In genomic region chr6:13816661-13817060, GRCm38 (mm10) we compare ENCODE assay signal across 20 mouse cellular contexts. TPM values are rescaled to one million over a fixed set of nuclear protein-coding genes. Genes with fewer than 3 reads are reported as not detected.
DNase-seq lines count a peak whose midpoint lies in the region; ATAC-seq and TF ChIP-seq lines count a peak whose summit lies in the region.
"Had no signal": no experiment of that assay in that cellular context is flagged by ENCODE, and none has a peak within 500 bp of the region (broad histone marks: within the 10 kb centered on the region; RNA-seq: fewer than 3 reads in every experiment).

No protein-coding gene starts in this region.

- no peak overlapping the region for H3K4me3 ChIP-seq in liver, adult 2 months (ENCODE audit: insufficient read depth, low read depth, low read length)
- H3K4me3 ChIP-seq in liver, embryonic 11.5 days (ENCODE audit: low read depth, low read length), result no peak overlapping the region
- H3K4me3 ChIP-seq in intestine, embryonic 16.5 days (ENCODE audit: low read length), result no peak overlapping the region
- H3K4me3 ChIP-seq in kidney, postnatal 0 days (replicated peaks; ENCODE audit: low read depth, low read length), result no peak overlapping the region
- H3K4me3 ChIP-seq in forebrain, embryonic 15.5 days, result no peak overlapping the region
- H3K4me3 ChIP-seq in hindbrain, embryonic 14.5 days (replicated peaks; ENCODE audit: low read length), result no peak overlapping the region
- H3K4me3 ChIP-seq: hindbrain, embryonic 12.5 days; limb, embryonic 12.5 days; lung, embryonic 15.5 days had no signal

- no peaks in the 10 kb centered on the region for H3K36me3 ChIP-seq in liver, adult 2 months (ENCODE audit: control insufficient read depth, insufficient read depth, low read length)
- H3K36me3 ChIP-seq in liver, embryonic 11.5 days (ENCODE audit: control insufficient read depth, insufficient read depth, low read length), result no peaks in the 10 kb centered on the region
- no peaks in the 10 kb centered on the region for H3K36me3 ChIP-seq in intestine, embryonic 16.5 days (ENCODE audit: control insufficient read depth, insufficient read depth, low read length)
- H3K36me3 ChIP-seq in kidney, postnatal 0 days (ENCODE audit: insufficient read depth, low read length), result no peaks in the 10 kb centered on the region
- no peaks in the 10 kb centered on the region for H3K36me3 ChIP-seq in forebrain, embryonic 15.5 days
- no peaks in the 10 kb centered on the region for H3K36me3 ChIP-seq in hindbrain, embryonic 14.5 days (replicated peaks; ENCODE audit: control insufficient read depth, insufficient read depth)
- H3K36me3 ChIP-seq: hindbrain, embryonic 12.5 days; limb, embryonic 12.5 days; lung, embryonic 15.5 days had no signal

- H3K79me2 ChIP-seq in liver, adult 2 months (ENCODE audit: control insufficient read depth, insufficient read depth, low read length), result no peaks in the 10 kb centered on the region

- no peak for TF ChIP-seq POLR2A in liver, adult 2 months (IDR thresholded peaks at IDR 0.05; ENCODE audit: extremely low read depth, insufficient read depth, low read length)

- no peak for TF ChIP-seq CTCF in liver, adult 2 months (IDR thresholded peaks at IDR 0.05; ENCODE audit: low read depth, low read length)
- TF ChIP-seq CTCF in kidney, postnatal 0 days (IDR thresholded peaks at IDR 0.05; ENCODE audit: low read depth), result no peak

- intact Hi-C loops in heart, postnatal 25 days (cut with DNase I), result no loop called here

- H3K4me1 ChIP-seq in liver, adult 2 months (ENCODE audit: control insufficient read depth, insufficient read depth, low read length), result peaks cover 3% of the 10 kb centered on the region; the same call in 1 of the 2 replicates
- H3K4me1 ChIP-seq in liver, embryonic 11.5 days (replicated peaks; ENCODE audit: control insufficient read depth, insufficient read depth, low read length), result no peaks in the 10 kb centered on the region
- H3K4me1 ChIP-seq in intestine, embryonic 16.5 days (ENCODE audit: control insufficient read depth, insufficient read depth, low read length), result peaks cover 3% of the 10 kb centered on the region; the same call in 1 of the 2 replicates
- H3K4me1 ChIP-seq in kidney, postnatal 0 days (replicated peaks; ENCODE audit: insufficient read depth, low read length), result no peaks in the 10 kb centered on the region
- no peaks in the 10 kb centered on the region for H3K4me1 ChIP-seq in forebrain, embryonic 15.5 days
- H3K4me1 ChIP-seq in hindbrain, embryonic 14.5 days (replicated peaks; ENCODE audit: control insufficient read depth, insufficient read depth, low read length), result no peaks in the 10 kb centered on the region
- H3K4me1 ChIP-seq: hindbrain, embryonic 12.5 days; limb, embryonic 12.5 days; lung, embryonic 15.5 days had no signal

- DNase-seq in liver, adult 2 months (ENCODE audit: extremely low read depth, low read depth, low spot score), result peak; percentile 34
- DNase-seq in liver, embryonic 11.5 days (ENCODE audit: low spot score), result no peak
- DNase-seq in kidney, postnatal 0 days (ENCODE audit: low spot score), result peak; percentile 69
- no peak for DNase-seq in heart, postnatal 25 days (ENCODE audit: low spot score)
- DNase-seq in hindbrain, embryonic 14.5 days (ENCODE audit: low spot score), result no peak
- DNase-seq: adrenal gland, postnatal 25 days; cerebellum, adult 11 months; cerebellum, postnatal 14 days; heart, postnatal 10 days; lung, postnatal 4 days had no signal

- ATAC-seq in liver, embryonic 11.5 days (replicated peaks; ENCODE audit: low FRiP score), result no peak
- peak; percentile 33; the same call in 1 of the 2 replicates for ATAC-seq in intestine, embryonic 16.5 days
- peak; percentile 98 for ATAC-seq in kidney, postnatal 0 days (replicated peaks; ENCODE audit: low FRiP score, low read depth)
- no peak for ATAC-seq in forebrain, embryonic 15.5 days (replicated peaks)
- ATAC-seq in hindbrain, embryonic 14.5 days (ENCODE audit: low FRiP score), result no peak
- ATAC-seq: activated CD4-positive, CD25-positive, alpha-beta regulatory T cell, adult 4 months; forebrain, embryonic 16.5 days; inflammation-experienced regulatory T-cells, adult 6 months had no signal

- H3K9me3 ChIP-seq in liver, embryonic 11.5 days (ENCODE audit: control insufficient read depth, low read length), result no peaks in the 10 kb centered on the region
- H3K9me3 ChIP-seq in intestine, embryonic 16.5 days (ENCODE audit: control insufficient read depth, low read length), result no peaks in the 10 kb centered on the region
- no peaks in the 10 kb centered on the region for H3K9me3 ChIP-seq in kidney, postnatal 0 days (replicated peaks; ENCODE audit: low read length)
- no peaks in the 10 kb centered on the region for H3K9me3 ChIP-seq in forebrain, embryonic 15.5 days
- H3K9me3 ChIP-seq in hindbrain, embryonic 14.5 days (ENCODE audit: control insufficient read depth, low read length), result no peaks in the 10 kb centered on the region
- H3K9me3 ChIP-seq: hindbrain, embryonic 12.5 days; limb, embryonic 12.5 days; lung, embryonic 15.5 days had no signal

- no peak overlapping the region for H3K9ac ChIP-seq in liver, adult 2 months (ENCODE audit: low read depth, low read length)
- no peak overlapping the region for H3K9ac ChIP-seq in liver, embryonic 11.5 days (ENCODE audit: low read depth, low read length)
- no peak overlapping the region for H3K9ac ChIP-seq in intestine, embryonic 16.5 days (ENCODE audit: low read depth, low read length)
- no peak overlapping the region for H3K9ac ChIP-seq in kidney, postnatal 0 days (ENCODE audit: low read depth, low read length)
- H3K9ac ChIP-seq in forebrain, embryonic 15.5 days (replicated peaks), result no peak overlapping the region
- H3K9ac ChIP-seq in hindbrain, embryonic 14.5 days, result no peak overlapping the region
- H3K9ac ChIP-seq: hindbrain, embryonic 12.5 days; limb, embryonic 12.5 days; liver, embryonic 14.5 days; lung, embryonic 15.5 days had no signal

- H3K27me3 ChIP-seq in liver, adult 2 months (ENCODE audit: control insufficient read depth, insufficient read depth, low read length), result no peaks in the 10 kb centered on the region
- H3K27me3 ChIP-seq in liver, embryonic 11.5 days (replicated peaks; ENCODE audit: control insufficient read depth, insufficient read depth, low read length), result no peaks in the 10 kb centered on the region
- no peaks in the 10 kb centered on the region for H3K27me3 ChIP-seq in intestine, embryonic 16.5 days (replicated peaks; ENCODE audit: control insufficient read depth, insufficient read depth, low read length)
- H3K27me3 ChIP-seq in kidney, postnatal 0 days (ENCODE audit: insufficient read depth, low read length), result no peaks in the 10 kb centered on the region
- H3K27me3 ChIP-seq in forebrain, embryonic 15.5 days, result no peaks in the 10 kb centered on the region
- no peaks in the 10 kb centered on the region for H3K27me3 ChIP-seq in hindbrain, embryonic 14.5 days (ENCODE audit: control insufficient read depth, insufficient read depth, low read length)
- H3K27me3 ChIP-seq: hindbrain, embryonic 12.5 days; limb, embryonic 12.5 days; lung, embryonic 15.5 days had no signal

- no peak overlapping the region for H3K4me2 ChIP-seq in liver, embryonic 11.5 days
- H3K4me2 ChIP-seq in intestine, embryonic 16.5 days (ENCODE audit: low read depth, low read length), result no peak overlapping the region
- no peak overlapping the region for H3K4me2 ChIP-seq in kidney, postnatal 0 days (ENCODE audit: low read length)
- no peak overlapping the region for H3K4me2 ChIP-seq in forebrain, embryonic 15.5 days (replicated peaks)
- H3K4me2 ChIP-seq in hindbrain, embryonic 14.5 days (replicated peaks), result no peak overlapping the region
- H3K4me2 ChIP-seq: hindbrain, embryonic 12.5 days; limb, embryonic 12.5 days; lung, embryonic 15.5 days had no signal

- H3K27ac ChIP-seq in liver, adult 2 months (replicated peaks; ENCODE audit: insufficient read depth, low read depth, low read length), result no peak overlapping the region
- no peak overlapping the region for H3K27ac ChIP-seq in liver, embryonic 11.5 days (ENCODE audit: low read depth, low read length)
- H3K27ac ChIP-seq in intestine, embryonic 16.5 days (ENCODE audit: low read length), result no peak overlapping the region
- H3K27ac ChIP-seq in kidney, postnatal 0 days, result no peak overlapping the region
- no peak overlapping the region for H3K27ac ChIP-seq in forebrain, embryonic 15.5 days (replicated peaks)
- no peak overlapping the region for H3K27ac ChIP-seq in hindbrain, embryonic 14.5 days
- H3K27ac ChIP-seq: hindbrain, embryonic 12.5 days; limb, embryonic 12.5 days; liver, embryonic 14.5 days; lung, embryonic 15.5 days had no signal

RNA-seq across cellular contexts. Expression of gene Gpr85, which starts 23.1 kb away (rescaled TPM):
- total RNA-seq in liver, adult 2 months (2014; rRNA removed), result not detected in 2 replicates
- polyA plus RNA-seq in liver, adult 2 months (2012; rRNA removed), result 0.12 TPM in 1 of 2 replicates, not detected in the other
- polyA plus RNA-seq in liver, embryonic 11.5 days (2014; fragmentation: Nextera tagmentation; extraction: Ambion mirVana), result 5.1 and 5.7 TPM in 2 replicates
- 3.5 and 3.9 TPM in 2 replicates for polyA plus RNA-seq in intestine, embryonic 16.5 days (2015; fragmentation: Nextera tagmentation; extraction: Ambion mirVana)
- 0.66 and 0.75 TPM in 2 replicates for polyA plus RNA-seq in kidney, postnatal 0 days (2015; fragmentation: Nextera tagmentation; extraction: Ambion mirVana)
- 123 and 138 TPM in 2 replicates for polyA plus RNA-seq in forebrain, embryonic 15.5 days (2015; fragmentation: Nextera tagmentation; extraction: Ambion mirVana)
- under 1 TPM; 0.11 to 0.47 TPM for total RNA-seq in heart, postnatal 25 days (2021)
- polyA plus RNA-seq in hindbrain, embryonic 14.5 days (2014; fragmentation: Nextera tagmentation; extraction: Ambion mirVana), result 113 and 126 TPM in 2 replicates
- total RNA-seq: neutrophil, adult 5-6 weeks had no signal
- polyA plus RNA-seq: activated CD4-positive, CD25-positive, alpha-beta regulatory T cell, adult 4 months; inflammation-experienced regulatory T-cells, adult 6 months had no signal

RNA-seq across cellular contexts. Expression of gene 2610001J05Rik, which starts 54.7 kb away (rescaled TPM):
- total RNA-seq in liver, adult 2 months (2014; rRNA removed), result 17.3 and 23.4 TPM in 2 replicates
- polyA plus RNA-seq in liver, adult 2 months (2012; rRNA removed), result 10.1 and 14.1 TPM in 2 replicates
- 72.4 and 74.0 TPM in 2 replicates for polyA plus RNA-seq in liver, embryonic 11.5 days (2014; fragmentation: Nextera tagmentation; extraction: Ambion mirVana)
- polyA plus RNA-seq in intestine, embryonic 16.5 days (2015; fragmentation: Nextera tagmentation; extraction: Ambion mirVana), result 104 and 113 TPM in 2 replicates
- polyA plus RNA-seq in kidney, postnatal 0 days (2015; fragmentation: Nextera tagmentation; extraction: Ambion mirVana), result 110 and 112 TPM in 2 replicates
- 96.6 and 97.6 TPM in 2 replicates for polyA plus RNA-seq in forebrain, embryonic 15.5 days (2015; fragmentation: Nextera tagmentation; extraction: Ambion mirVana)
- 10 to 100 TPM; 40.9 to 44.3 TPM for total RNA-seq in heart, postnatal 25 days (2021)
- 59.8 and 65.4 TPM in 2 replicates for polyA plus RNA-seq in hindbrain, embryonic 14.5 days (2014; fragmentation: Nextera tagmentation; extraction: Ambion mirVana)

Comparison
In these comparisons a context has a peak if more than half of its experiments do, and no peak if none do; other contexts are left out.
1. DNase-seq: peak in liver, adult 2 months (single experiment) and kidney, postnatal 0 days (single experiment); none in liver, embryonic 11.5 days (single experiment), heart, postnatal 25 days (single experiment) and hindbrain, embryonic 14.5 days (single experiment).
2. ATAC-seq: peak in intestine, embryonic 16.5 days (single experiment) and kidney, postnatal 0 days (single experiment); none in liver, embryonic 11.5 days (single experiment), forebrain, embryonic 15.5 days (single experiment) and hindbrain, embryonic 14.5 days (single experiment).
3. RNA of gene Gpr85, which starts 23.1 kb away (polyA plus RNA-seq): 123 to 138 TPM in forebrain, embryonic 15.5 days and 113 to 126 TPM in hindbrain, embryonic 14.5 days; 5.1 to 5.7 TPM in liver, embryonic 11.5 days, 3.5 to 3.9 TPM in intestine, embryonic 16.5 days, 0.66 to 0.75 TPM in kidney, postnatal 0 days and 0.12 TPM in liver, adult 2 months; every median in the first group is over 10 times any median in the second.